Mouse (Mus musculus): Measurements from ENCODE around the gene D130043K22Rik. TPM values are rescaled to one million over a fixed set of nuclear protein-coding genes. Genes with fewer than 3 reads are reported as not detected.

The D130043K22Rik gene
- 0.22 and 0.34 TPM in 2 replicates for polyA plus RNA-seq (2014; fragmentation: Nextera tagmentation; extraction: Ambion mirVana)

GRCm38 (mm10) chr13:24844983-24845955 lies at the start of gene D130043K22Rik:
D130043K22Rik (plus strand) TSS chr13:24845135.
- ATAC-seq (replicated peaks; ENCODE audit: insufficient number of reproducible peaks, low FRiP score, low TSS enrichment, low read depth) (peak; percentile 87), DNase-seq (ENCODE audit: low spot score) (peak; percentile 74)
- Histone ChIP-seq H3K27me3 (ENCODE audit: control insufficient read depth, insufficient read depth, low read length) (no peaks in the 10 kb centered on the region), H3K4me2 (ENCODE audit: low read depth, low read length) (peak within 1 kb of the TSS; percentile 70), H3K27ac (replicated peaks; ENCODE audit: low read depth, low read length) (no peak within 1 kb of the TSS), H3K9me3 (replicated peaks; ENCODE audit: control insufficient read depth, low read length) (no peaks in the 10 kb centered on the region), H3K36me3 (replicated peaks; ENCODE audit: control insufficient read depth, insufficient read depth, low read depth, low read length) (no peaks in the 10 kb centered on the region), H3K4me1 (ENCODE audit: control insufficient read depth, insufficient read depth, low read length) (no peaks in the 10 kb centered on the region), H3K9ac (replicated peaks; ENCODE audit: low read length) (0 out of 2 replicates have a peak within 1 kb of the TSS, but pooled peaks have one; percentile 14), H3K4me3 (ENCODE audit: low read depth, low read length) (peak within 1 kb of the TSS; percentile 34)
- WGBS = 13% methylated on average over 40 of the region's 40 CpGs

- Histone ChIP-seq H3K9ac (replicated peaks; ENCODE audit: low read length) (no peak overlapping the region), H3K27me3 (ENCODE audit: control insufficient read depth, insufficient read depth, low read length) (no peaks in the 10 kb centered on the region), H3K36me3 (replicated peaks; ENCODE audit: control insufficient read depth, insufficient read depth, low read depth, low read length) (no peaks in the 10 kb centered on the region), H3K4me2 (ENCODE audit: low read depth, low read length) (no peak overlapping the region), H3K4me1 (ENCODE audit: control insufficient read depth, insufficient read depth, low read length) (no peaks in the 10 kb centered on the region), H3K4me3 (ENCODE audit: low read depth, low read length) (no peak overlapping the region), H3K9me3 (replicated peaks; ENCODE audit: control insufficient read depth, low read length) (no peaks in the 10 kb centered on the region), H3K27ac (replicated peaks; ENCODE audit: low read depth, low read length) (no peak overlapping the region)
- 90% methylated on average over 4 of the region's 4 CpGs for WGBS
- ATAC-seq (replicated peaks; ENCODE audit: insufficient number of reproducible peaks, low FRiP score, low TSS enrichment, low read depth) (no peak), DNase-seq (ENCODE audit: low spot score) (no peak)
Measured at GRCm38 (mm10) chr13:24798686-24799085, 46.2 kb upstream of the D130043K22Rik start.

GRCm38 (mm10) chr13:24799378-24799777 lies 45.6 kb upstream of the D130043K22Rik start:
- no peaks in the 10 kb centered on the region for H3K36me3 ChIP-seq (replicated peaks; ENCODE audit: control insufficient read depth, insufficient read depth, low read depth, low read length)
- peak overlapping the region; percentile 61 for H3K4me2 ChIP-seq (ENCODE audit: low read depth, low read length)
- H3K9ac ChIP-seq (replicated peaks; ENCODE audit: low read length) = no peak overlapping the region
- H3K27ac ChIP-seq (replicated peaks; ENCODE audit: low read depth, low read length) = no peak overlapping the region
- H3K27me3 ChIP-seq (ENCODE audit: control insufficient read depth, insufficient read depth, low read length) = no peaks in the 10 kb centered on the region
- WGBS = 60% methylated on average over 5 of the region's 5 CpGs
- H3K9me3 ChIP-seq (replicated peaks; ENCODE audit: control insufficient read depth, low read length) = no peaks in the 10 kb centered on the region
- no peaks in the 10 kb centered on the region for H3K4me1 ChIP-seq (ENCODE audit: control insufficient read depth, insufficient read depth, low read length)
- peak overlapping the region; percentile 34; the same call in 1 of the 2 replicates for H3K4me3 ChIP-seq (ENCODE audit: low read depth, low read length)
- DNase-seq (ENCODE audit: low spot score) (no peak), ATAC-seq (replicated peaks; ENCODE audit: insufficient number of reproducible peaks, low FRiP score, low TSS enrichment, low read depth) (no peak)

- H3K27ac ChIP-seq (replicated peaks; ENCODE audit: low read depth, low read length) = peak overlapping the region; percentile 9; the same call in 1 of the 2 replicates
- H3K4me1 ChIP-seq (ENCODE audit: control insufficient read depth, insufficient read depth, low read length) = no peaks in the 10 kb centered on the region
- ATAC-seq (replicated peaks; ENCODE audit: insufficient number of reproducible peaks, low FRiP score, low TSS enrichment, low read depth) (no peak), DNase-seq (ENCODE audit: low spot score) (peak; percentile 26)
- WGBS = under 1% methylated on average over 31 of the region's 31 CpGs
- H3K27me3 ChIP-seq (ENCODE audit: control insufficient read depth, insufficient read depth, low read length) = no peaks in the 10 kb centered on the region
- H3K4me3 ChIP-seq (ENCODE audit: low read depth, low read length) = peak overlapping the region; percentile 34
- H3K36me3 ChIP-seq (replicated peaks; ENCODE audit: control insufficient read depth, insufficient read depth, low read depth, low read length) = no peaks in the 10 kb centered on the region
- no peaks in the 10 kb centered on the region for H3K9me3 ChIP-seq (replicated peaks; ENCODE audit: control insufficient read depth, low read length)
- peak overlapping the region; percentile 57 for H3K9ac ChIP-seq (replicated peaks; ENCODE audit: low read length)
- peak overlapping the region; percentile 61 for H3K4me2 ChIP-seq (ENCODE audit: low read depth, low read length)
Measured at GRCm38 (mm10) chr13:24799925-24800673, 44.8 kb upstream of the D130043K22Rik start.

GRCm38 (mm10) chr13:24800674-24801307 lies 44.1 kb upstream of the D130043K22Rik start:
- peak overlapping the region; percentile 99 for H3K27ac ChIP-seq (replicated peaks; ENCODE audit: low read depth, low read length)
- H3K36me3 ChIP-seq (replicated peaks; ENCODE audit: control insufficient read depth, insufficient read depth, low read depth, low read length) = no peaks in the 10 kb centered on the region; the same call in 1 of the 2 replicates
- peak; percentile 99 for DNase-seq (ENCODE audit: low spot score)
- peak overlapping the region; percentile 98 for H3K9ac ChIP-seq (replicated peaks; ENCODE audit: low read length)
- under 1% methylated on average over 42 of the region's 42 CpGs for WGBS
- ATAC-seq (replicated peaks; ENCODE audit: insufficient number of reproducible peaks, low FRiP score, low TSS enrichment, low read depth) = peak; percentile 98
- no peaks in the 10 kb centered on the region for H3K27me3 ChIP-seq (ENCODE audit: control insufficient read depth, insufficient read depth, low read length)
- no peaks in the 10 kb centered on the region for H3K9me3 ChIP-seq (replicated peaks; ENCODE audit: control insufficient read depth, low read length)
- H3K4me3 ChIP-seq (ENCODE audit: low read depth, low read length) = peak overlapping the region; percentile 100
- H3K4me1 ChIP-seq (ENCODE audit: control insufficient read depth, insufficient read depth, low read length) = no peaks in the 10 kb centered on the region
- H3K4me2 ChIP-seq (ENCODE audit: low read depth, low read length) = peak overlapping the region; percentile 61

- peak; percentile 61 for ATAC-seq (replicated peaks; ENCODE audit: insufficient number of reproducible peaks, low FRiP score, low TSS enrichment, low read depth)
- peak; percentile 72 for DNase-seq (ENCODE audit: low spot score)
- Histone ChIP-seq H3K4me2 (ENCODE audit: low read depth, low read length) (peak within 1 kb of the TSS; percentile 61), H3K9ac (replicated peaks; ENCODE audit: low read length) (peak within 1 kb of the TSS; percentile 98), H3K4me3 (ENCODE audit: low read depth, low read length) (peak within 1 kb of the TSS; percentile 100), H3K9me3 (replicated peaks; ENCODE audit: control insufficient read depth, low read length) (no peaks in the 10 kb centered on the region), H3K36me3 (replicated peaks; ENCODE audit: control insufficient read depth, insufficient read depth, low read depth, low read length) (no peaks in the 10 kb centered on the region; the same call in 1 of the 2 replicates), H3K4me1 (ENCODE audit: control insufficient read depth, insufficient read depth, low read length) (no peaks in the 10 kb centered on the region), H3K27me3 (ENCODE audit: control insufficient read depth, insufficient read depth, low read length) (no peaks in the 10 kb centered on the region), H3K27ac (replicated peaks; ENCODE audit: low read depth, low read length) (peak within 1 kb of the TSS; percentile 99)
- 0% methylated on average over 52 of the region's 74 CpGs for WGBS
Measured at GRCm38 (mm10) chr13:24801308-24801921, 43.5 kb upstream of the D130043K22Rik start, which contains the start of gene BC005537. BC005537 (plus strand) TSS chr13:24801657.

GRCm38 (mm10) chr13:24802131-24802691 lies 42.7 kb upstream of the D130043K22Rik start:
- WGBS = under 1% methylated on average over 26 of the region's 26 CpGs
- peak overlapping the region; percentile 54 for H3K4me2 ChIP-seq (ENCODE audit: low read depth, low read length)
- no peak overlapping the region for H3K27ac ChIP-seq (replicated peaks; ENCODE audit: low read depth, low read length)
- no peaks in the 10 kb centered on the region for H3K4me1 ChIP-seq (ENCODE audit: control insufficient read depth, insufficient read depth, low read length)
- ATAC-seq (replicated peaks; ENCODE audit: insufficient number of reproducible peaks, low FRiP score, low TSS enrichment, low read depth) = no peak
- H3K9me3 ChIP-seq (replicated peaks; ENCODE audit: control insufficient read depth, low read length) = no peaks in the 10 kb centered on the region
- H3K4me3 ChIP-seq (ENCODE audit: low read depth, low read length) = peak overlapping the region; percentile 100
- no peaks in the 10 kb centered on the region; the same call in 1 of the 2 replicates for H3K36me3 ChIP-seq (replicated peaks; ENCODE audit: control insufficient read depth, insufficient read depth, low read depth, low read length)
- peak; percentile 43 for DNase-seq (ENCODE audit: low spot score)
- H3K9ac ChIP-seq (replicated peaks; ENCODE audit: low read length) = peak overlapping the region; percentile 98
- H3K27me3 ChIP-seq (ENCODE audit: control insufficient read depth, insufficient read depth, low read length) = no peaks in the 10 kb centered on the region
